Mouse (Mus musculus) erythroblast, adult 5-6 weeks (primary cell): ENCODE measurements around the gene Yipf3. TPM values are rescaled to one million over a fixed set of nuclear protein-coding genes. Genes with fewer than 3 reads are reported as not detected.
A peak's percentile ranks its signal among the peaks of the same experiment; 100 is the strongest.

Experiments used
- ATAC-seq: replicated peaks from 2 replicates; pipeline ENCODE4 v1.8.0; 2016; ENCODE audit warnings: moderate number of reproducible peaks, mild to moderate bottlenecking, moderate TSS enrichment, inconsistent platforms; ENCODE audit not compliant: poor library complexity, low FRiP score, severe bottlenecking
- total RNA-seq, 2 experiments: library from RNA; stranded (forward) in 1 of 2; stranded (reverse) in 1 of 2; fragments of 150-400 nt in 1 of 2; fragments of 200-764, 138-1000 nt in 1 of 2; gene quantifications; 2 replicates each; pipeline versions ENCODE4 v1.2.3 to v1.2.4; 2015 to 2017; ENCODE audit warnings: low replicate concordance in 2 of 2

Yipf3 gene
- total RNA-seq, 2 experiments from 2014 or later: 15.4 to 29.7 TPM

DNA sequence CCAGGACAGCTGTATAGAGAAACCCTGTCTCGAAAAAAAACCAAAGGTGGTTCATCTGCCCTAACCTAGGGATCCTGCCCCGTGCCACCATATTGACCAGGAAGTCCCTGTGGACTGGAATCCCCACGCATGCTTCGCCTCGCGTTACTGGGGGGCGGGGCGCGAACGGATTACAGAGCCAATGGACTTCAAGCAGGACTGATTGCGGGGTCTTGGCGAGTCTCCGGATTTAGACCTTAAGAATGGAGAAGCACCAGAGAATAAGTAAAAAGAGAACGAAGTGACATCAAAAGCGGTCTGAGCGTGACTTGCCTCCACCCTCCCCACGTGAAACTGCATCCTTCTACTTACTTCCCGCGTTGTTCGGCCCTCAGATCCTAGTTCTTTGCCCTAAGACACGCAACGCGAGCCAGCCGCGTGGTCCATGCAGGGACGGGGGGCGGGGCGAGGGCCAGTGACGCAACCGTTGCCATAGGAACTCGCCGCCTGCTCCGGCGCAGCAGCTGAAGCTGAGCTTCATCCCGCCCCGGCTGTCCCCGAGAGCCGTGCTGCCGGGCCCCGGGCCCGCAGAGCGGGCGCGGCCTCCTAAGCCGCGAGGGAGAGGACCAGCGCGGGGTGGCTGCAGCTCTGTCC lies 5.7 kb downstream of the Yipf3 start, which contains the start of gene Lrrc73:
Lrrc73 (plus strand) TSS at position 80 of the 633 bp plus-strand sequence.
- ATAC-seq: peak; percentile 85

DNA sequence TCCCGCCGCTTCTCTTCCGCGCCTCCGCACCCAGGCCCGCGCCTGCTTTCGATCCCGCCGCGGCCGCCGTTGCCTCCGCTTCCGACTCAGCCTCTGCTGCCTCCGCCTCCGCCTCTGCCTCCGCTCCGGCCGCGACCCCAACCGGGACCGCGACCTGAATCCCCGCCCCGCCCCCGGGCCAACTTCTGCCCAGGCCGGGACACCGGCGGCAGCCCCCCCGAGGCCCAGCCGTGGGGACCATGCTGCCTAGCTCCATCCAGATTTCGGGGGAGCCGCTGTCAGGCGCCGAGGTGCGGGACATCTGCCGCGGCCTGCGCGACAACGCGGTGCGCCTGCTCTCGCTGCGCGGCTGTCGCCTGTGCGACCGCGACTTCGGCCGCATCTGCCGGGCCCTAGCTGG lies 6.2 kb downstream of the Yipf3 start:
- ATAC-seq: no peak

- ATAC-seq: no peak
These were observed 7.3 kb downstream of the Yipf3 start for GRCm38 (mm10) chr17:46255147-46255546.

- ATAC-seq: no peak
These were observed 10.6 kb downstream of the Yipf3 start for GRCm38 (mm10) chr17:46258279-46259053.

GRCm38 (mm10) chr17:46259675-46260074 lies 11.8 kb downstream of the Yipf3 start:
- ATAC-seq: no peak

GRCm38 (mm10) chr17:46262201-46262694 lies 14.4 kb downstream of the Yipf3 start:
- ATAC-seq: no peak

- no peak for ATAC-seq
These were observed 17.6 kb downstream of the Yipf3 start for GRCm38 (mm10) chr17:46265502-46265901.

DNA sequence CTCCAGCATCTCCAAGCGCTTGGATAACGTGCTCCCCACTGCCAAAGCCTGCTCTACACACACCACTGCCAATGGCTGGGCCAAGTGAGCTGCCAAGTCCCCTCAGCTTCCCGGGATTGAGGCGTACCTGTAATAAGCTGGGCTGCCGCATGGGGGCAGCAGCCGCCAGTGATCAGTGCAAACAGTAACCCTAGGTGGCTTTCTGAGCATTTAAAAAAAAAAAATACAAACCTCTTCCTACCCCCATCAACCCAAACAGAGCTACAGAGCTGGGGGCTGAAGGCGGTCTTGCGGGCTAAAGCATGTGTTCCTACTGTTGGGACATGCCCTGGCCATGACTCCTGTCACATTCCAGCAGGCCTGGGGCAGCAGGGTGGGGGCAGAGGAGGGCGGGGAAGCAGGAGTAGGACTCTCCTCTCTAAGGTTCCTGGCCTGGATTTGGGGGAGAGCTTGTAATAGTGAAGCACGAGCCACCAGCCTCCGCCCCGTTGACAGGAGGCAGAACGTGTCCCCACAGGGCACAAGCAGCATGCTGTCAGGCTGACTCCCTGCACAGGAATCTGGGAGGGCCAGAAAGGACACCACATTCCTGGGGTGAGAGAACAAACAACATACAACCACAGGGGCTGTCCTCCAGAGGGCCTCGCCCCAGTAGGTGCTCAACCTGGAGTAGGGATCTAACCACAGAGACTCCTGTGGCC lies 18.2 kb downstream of the Yipf3 start:
- ATAC-seq: peak; percentile 68

DNA sequence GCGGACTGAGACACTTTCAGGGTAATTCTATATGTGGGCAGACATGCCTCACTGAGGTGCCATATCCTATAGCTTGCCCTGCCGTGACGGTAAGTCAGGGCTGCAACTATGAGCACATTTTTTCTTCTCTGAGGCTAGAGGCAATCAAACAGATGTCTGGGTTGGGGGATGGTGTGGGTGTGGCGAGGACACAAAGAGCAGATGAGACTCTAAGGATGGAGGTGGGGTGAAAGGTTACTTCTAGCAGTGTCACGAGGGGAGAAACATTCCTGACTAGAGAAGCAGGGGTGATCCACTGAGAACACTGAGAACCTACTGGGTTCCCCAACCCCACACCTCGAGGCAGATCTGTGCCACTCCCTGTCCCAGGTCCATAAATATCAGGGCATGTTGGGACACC lies 19.1 kb downstream of the Yipf3 start:
- no peak for ATAC-seq

- no peak for ATAC-seq
These were observed 19.6 kb downstream of the Yipf3 start for GRCm38 (mm10) chr17:46267511-46267910.

GRCm38 (mm10) chr17:46268026-46268720 lies 20.3 kb downstream of the Yipf3 start:
- ATAC-seq: no peak

GRCm38 (mm10) chr17:46269771-46270534 lies 22.1 kb downstream of the Yipf3 start:
- ATAC-seq: no peak

DNA sequence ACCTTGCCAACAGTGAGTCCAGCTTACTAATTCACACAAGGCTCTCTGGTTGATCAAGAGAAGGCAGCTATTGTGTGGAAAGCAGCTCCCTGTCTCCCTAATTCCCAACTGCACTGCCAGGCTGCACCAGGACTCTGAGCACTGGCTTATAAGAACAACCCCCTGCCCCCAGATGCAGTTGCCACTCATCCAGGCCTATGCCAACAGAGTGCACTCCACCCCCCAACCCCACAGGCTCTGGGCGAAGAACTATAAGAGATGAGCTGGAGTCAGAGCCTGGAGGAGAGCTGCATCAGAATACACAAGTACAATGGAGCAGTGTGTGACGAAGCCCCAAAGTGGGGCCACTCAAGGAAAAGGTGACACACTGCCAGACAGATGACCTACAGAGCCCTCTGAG lies 24.2 kb downstream of the Yipf3 start:
- ATAC-seq: no peak

GRCm38 (mm10) chr17:46272675-46273074 lies 24.8 kb downstream of the Yipf3 start:
- no peak for ATAC-seq

- no peak for ATAC-seq
These were observed 25.9 kb downstream of the Yipf3 start for GRCm38 (mm10) chr17:46273803-46274236.

- ATAC-seq: no peak
These were observed 26.6 kb downstream of the Yipf3 start for GRCm38 (mm10) chr17:46274465-46274864.

GRCm38 (mm10) chr17:46275034-46275433 lies 27.2 kb downstream of the Yipf3 start:
- ATAC-seq: no peak

DNA sequence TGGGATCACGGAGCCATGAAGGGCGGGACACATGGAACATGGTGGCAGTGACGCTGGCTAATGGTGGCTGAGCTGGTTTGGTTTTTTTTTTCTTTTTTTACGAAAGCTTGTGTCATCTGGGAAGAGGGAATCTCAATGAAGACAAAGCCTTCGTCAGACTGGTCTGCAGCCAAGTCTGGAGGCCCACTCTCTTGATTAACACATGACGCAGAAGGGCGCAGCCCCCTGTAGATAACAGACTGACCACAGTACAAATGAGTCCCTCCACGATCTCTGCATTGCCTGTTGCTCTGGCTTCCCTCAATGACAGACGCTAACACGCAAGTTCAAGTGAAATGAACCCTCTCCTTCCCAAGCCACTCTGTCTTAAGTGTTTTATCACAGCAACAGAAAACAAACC lies 27.6 kb downstream of the Yipf3 start:
- no peak for ATAC-seq

DNA sequence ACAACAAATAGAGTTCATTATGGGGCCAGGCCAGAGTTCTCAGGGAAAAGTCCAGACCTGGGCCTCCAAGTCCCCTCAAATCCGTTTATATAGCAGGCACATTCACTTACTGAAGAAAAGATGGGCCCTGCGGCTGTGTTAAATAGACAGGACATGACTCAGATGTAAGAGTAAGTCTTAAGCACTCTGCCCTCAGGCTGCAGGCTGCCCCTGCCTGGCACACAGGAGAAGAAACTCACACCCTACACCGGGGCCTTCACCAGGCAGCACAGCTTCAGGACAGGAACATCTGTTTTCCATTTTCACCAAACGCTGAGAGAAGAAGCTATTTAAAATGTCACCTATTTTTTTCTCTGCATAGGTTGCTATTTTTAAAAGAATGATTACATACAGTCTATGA lies 29.7 kb downstream of the Yipf3 start:
- ATAC-seq: no peak
